10 mouse cellular contexts compared by ENCODE assay signal in genomic region chr9:66988198-66988887, GRCm38 (mm10). TPM values are rescaled to one million over a fixed set of nuclear protein-coding genes. Genes with fewer than 3 reads are reported as not detected.
DNase-seq lines count a peak whose midpoint lies in the region; ATAC-seq and TF ChIP-seq lines count a peak whose summit lies in the region.
"Had no signal": no experiment of that assay in that cellular context is flagged by ENCODE, and none has a peak within 500 bp of the region (broad histone marks: within the 10 kb centered on the region; RNA-seq: fewer than 3 reads in every experiment).

No protein-coding gene starts in this region.

- H3K36me3 ChIP-seq in heart, embryonic 16.5 days (ENCODE audit: control insufficient read depth, insufficient read depth) = no peaks in the 10 kb centered on the region
- H3K36me3 ChIP-seq in C2C12 (ENCODE audit: control insufficient read depth, insufficient read depth) = no peaks in the 10 kb centered on the region
- H3K36me3 ChIP-seq in embryonic facial prominence, embryonic 13.5 days = no peaks in the 10 kb centered on the region
- peaks cover 6% of the 10 kb centered on the region; the same call in 1 of the 2 replicates for H3K36me3 ChIP-seq in liver, embryonic 12.5 days
- no peaks in the 10 kb centered on the region for H3K36me3 ChIP-seq in forebrain, embryonic 15.5 days

- no peaks in the 10 kb centered on the region for H3K27me3 ChIP-seq in heart, embryonic 16.5 days (ENCODE audit: control insufficient read depth, insufficient read depth, low read length)
- H3K27me3 ChIP-seq in C2C12 (ENCODE audit: control insufficient read depth, insufficient read depth, insufficient read length) = no peaks in the 10 kb centered on the region
- H3K27me3 ChIP-seq in embryonic facial prominence, embryonic 13.5 days = no peaks in the 10 kb centered on the region
- H3K27me3 ChIP-seq in liver, embryonic 12.5 days (replicated peaks) = peaks cover 6% of the 10 kb centered on the region; the same call in 1 of the 2 replicates
- no peaks in the 10 kb centered on the region for H3K27me3 ChIP-seq in forebrain, embryonic 15.5 days

- no peak for DNase-seq in heart, postnatal 4 days
- no peak for DNase-seq in thymus, postnatal 0 days (ENCODE audit: low spot score)
- no peak for DNase-seq in embryo, embryonic 11 days
- DNase-seq: adrenal gland, postnatal 10 days; gastrocnemius, adult 2 months had no signal

- H3K79me2 ChIP-seq in C2C12 (ENCODE audit: control insufficient read depth, insufficient read depth) = no peaks in the 10 kb centered on the region

- 0 out of 2 replicates have a peak, but pooled peaks cover 3% of the 10 kb centered on the region for H3K9me3 ChIP-seq in heart, embryonic 16.5 days (replicated peaks; ENCODE audit: control insufficient read depth, low read length)
- no peaks in the 10 kb centered on the region for H3K9me3 ChIP-seq in embryonic facial prominence, embryonic 13.5 days
- peaks cover 5% of the 10 kb centered on the region; the same call in 1 of the 2 replicates for H3K9me3 ChIP-seq in liver, embryonic 12.5 days (replicated peaks)
- no peaks in the 10 kb centered on the region for H3K9me3 ChIP-seq in forebrain, embryonic 15.5 days

- WGBS in heart, embryonic 16.5 days = 53% methylated on average over 11 of the region's 11 CpGs
- WGBS in embryonic facial prominence, embryonic 13.5 days = 49% methylated on average over 11 of the region's 11 CpGs
- 36% methylated on average over 11 of the region's 11 CpGs for WGBS in liver, embryonic 12.5 days (ENCODE audit: insufficient replicate concordance)
- 57% methylated on average over 11 of the region's 11 CpGs for WGBS in forebrain, embryonic 15.5 days

- peaks cover 24% of the 10 kb centered on the region for H3K4me1 ChIP-seq in heart, embryonic 16.5 days (ENCODE audit: control insufficient read depth, insufficient read depth, low read length)
- peaks cover 44% of the 10 kb centered on the region for H3K4me1 ChIP-seq in embryonic facial prominence, embryonic 13.5 days
- peaks cover 59% of the 10 kb centered on the region for H3K4me1 ChIP-seq in liver, embryonic 12.5 days
- H3K4me1 ChIP-seq in forebrain, embryonic 15.5 days = no peaks in the 10 kb centered on the region

- H3K9ac ChIP-seq in heart, embryonic 16.5 days (ENCODE audit: low read length) = no peak overlapping the region
- no peak overlapping the region for H3K9ac ChIP-seq in embryonic facial prominence, embryonic 13.5 days
- H3K9ac ChIP-seq in liver, embryonic 12.5 days = peak overlapping the region; percentile 58
- H3K9ac ChIP-seq in forebrain, embryonic 15.5 days (replicated peaks) = no peak overlapping the region

- H3K4me3 ChIP-seq in heart, embryonic 16.5 days (ENCODE audit: low read length) = no peak overlapping the region
- no peak overlapping the region for H3K4me3 ChIP-seq in C2C12 (ENCODE audit: insufficient read depth, poor library complexity, severe bottlenecking)
- H3K4me3 ChIP-seq in embryonic facial prominence, embryonic 13.5 days = no peak overlapping the region
- H3K4me3 ChIP-seq in liver, embryonic 12.5 days = peak overlapping the region; percentile 40
- H3K4me3 ChIP-seq in forebrain, embryonic 15.5 days = no peak overlapping the region
- H3K4me3 ChIP-seq: gastrocnemius, adult 2 months had no signal

- no peak for TF ChIP-seq CTCF in C2C12 (IDR thresholded peaks at IDR 0.05; ENCODE audit: control insufficient read depth, insufficient read depth, insufficient read length)

- H3ac ChIP-seq in C2C12 (ENCODE audit: control insufficient read depth, insufficient read length, low read depth) = peak overlapping the region; percentile 1

- no peaks in the 10 kb centered on the region for H3K79me3 ChIP-seq in C2C12 (ENCODE audit: low read depth)

- ATAC-seq in heart, embryonic 16.5 days (replicated peaks; ENCODE audit: extremely low read depth, insufficient read depth, low FRiP score) = 0 out of 2 replicates have a peak, but pooled peaks have one; percentile 35
- no peak for ATAC-seq in embryonic facial prominence, embryonic 13.5 days (ENCODE audit: insufficient number of reproducible peaks, insufficient read depth, low FRiP score, low TSS enrichment, low read depth)
- ATAC-seq in liver, embryonic 12.5 days = peak; percentile 93
- ATAC-seq in forebrain, embryonic 15.5 days (replicated peaks) = no peak

- peak overlapping the region; percentile 53 for H3K27ac ChIP-seq in heart, embryonic 16.5 days (ENCODE audit: low read length)
- peak overlapping the region; percentile 93 for H3K27ac ChIP-seq in embryonic facial prominence, embryonic 13.5 days
- H3K27ac ChIP-seq in liver, embryonic 12.5 days = peak overlapping the region; percentile 90
- H3K27ac ChIP-seq in forebrain, embryonic 15.5 days (replicated peaks) = no peak overlapping the region
- H3K27ac ChIP-seq: gastrocnemius, adult 2 months had no signal

- no peak overlapping the region for H3K4me2 ChIP-seq in heart, embryonic 16.5 days (ENCODE audit: low read depth, low read length)
- H3K4me2 ChIP-seq in embryonic facial prominence, embryonic 13.5 days = 0 out of 2 replicates have a peak overlapping the region, but pooled peaks have one; percentile 11
- peak overlapping the region; percentile 71 for H3K4me2 ChIP-seq in liver, embryonic 12.5 days
- no peak overlapping the region for H3K4me2 ChIP-seq in forebrain, embryonic 15.5 days (replicated peaks)

TF ChIP-seq in C2C12, 6 proteins besides CTCF, POLR2A, EP300 and RAD21:
- TF ChIP-seq USF1 (IDR thresholded peaks at IDR 0.05; ENCODE audit: low read depth) (peak; percentile 75), MAX (IDR thresholded peaks at IDR 0.05) (peak; percentile 76), MYOD1 (IDR thresholded peaks at IDR 0.05; ENCODE audit: control insufficient read depth, insufficient read length, low read depth) (no peak), MYOG (IDR thresholded peaks at IDR 0.05; ENCODE audit: control insufficient read depth, extremely low read depth, insufficient read length) (no peak), FOSL1 (IDR thresholded peaks at IDR 0.05; ENCODE audit: insufficient read depth, low read length, poor library complexity, severe bottlenecking) (no peak)

RNA-seq across cellular contexts. Expression of gene Lactb, which starts 13.1 kb away (rescaled TPM):
- polyA plus RNA-seq in heart, embryonic 16.5 days (2015; fragmentation: Nextera tagmentation; extraction: Ambion mirVana) = 5.4 and 6.3 TPM in 2 replicates
- 10 to 100 TPM; 20.9 to 21.6 TPM for total RNA-seq in heart, postnatal 4 days (2021)
- polyA plus RNA-seq in C2C12 (2012; fragmentation: generic; extraction: Trizol) = 7.5 TPM
- 9.1 and 9.3 TPM in 2 replicates for polyA plus RNA-seq in embryonic facial prominence, embryonic 13.5 days (2015; fragmentation: Nextera tagmentation; extraction: Ambion mirVana)
- 8.9 and 9.4 TPM in 2 replicates for polyA plus RNA-seq in liver, embryonic 12.5 days (2016; fragmentation: Nextera tagmentation; extraction: Ambion mirVana)
- 9.8 and 10.9 TPM in 2 replicates for polyA plus RNA-seq in thymus, postnatal 0 days (2015; fragmentation: Nextera tagmentation; extraction: Ambion mirVana)
- 9.6 and 9.7 TPM in 2 replicates for polyA plus RNA-seq in forebrain, embryonic 15.5 days (2015; fragmentation: Nextera tagmentation; extraction: Ambion mirVana)

RNA-seq across cellular contexts. Expression of gene Rps27l, which starts 42.5 kb away (rescaled TPM):
- 437 and 444 TPM in 2 replicates for polyA plus RNA-seq in heart, embryonic 16.5 days (2015; fragmentation: Nextera tagmentation; extraction: Ambion mirVana)
- 100 to 1,000 TPM; 253 to 256 TPM for total RNA-seq in heart, postnatal 4 days (2021)
- 1,028 TPM for polyA plus RNA-seq in C2C12 (2012; fragmentation: generic; extraction: Trizol)
- 725 and 760 TPM in 2 replicates for polyA plus RNA-seq in embryonic facial prominence, embryonic 13.5 days (2015; fragmentation: Nextera tagmentation; extraction: Ambion mirVana)
- polyA plus RNA-seq in liver, embryonic 12.5 days (2016; fragmentation: Nextera tagmentation; extraction: Ambion mirVana) = 702 and 744 TPM in 2 replicates
- polyA plus RNA-seq in thymus, postnatal 0 days (2015; fragmentation: Nextera tagmentation; extraction: Ambion mirVana) = 828 and 912 TPM in 2 replicates
- 333 and 363 TPM in 2 replicates for polyA plus RNA-seq in forebrain, embryonic 15.5 days (2015; fragmentation: Nextera tagmentation; extraction: Ambion mirVana)

Comparison
In these comparisons a context has a peak if more than half of its experiments do, and no peak if none do; other contexts are left out.
1. ATAC-seq: peak in heart, embryonic 16.5 days (single experiment) and liver, embryonic 12.5 days (single experiment); none in embryonic facial prominence, embryonic 13.5 days (single experiment) and forebrain, embryonic 15.5 days (single experiment).
2. H3K4me2 ChIP-seq: peak in embryonic facial prominence, embryonic 13.5 days (single experiment) and liver, embryonic 12.5 days (single experiment); none in heart, embryonic 16.5 days (single experiment) and forebrain, embryonic 15.5 days (single experiment).